Mouse (Mus musculus) midbrain, embryonic 11.5 days (tissue): ENCODE results near the gene Ccnl2. TPM values are rescaled to one million over a fixed set of nuclear protein-coding genes. Genes with fewer than 3 reads are reported as not detected.

ENCODE experiments used
- ATAC-seq: fragments of 200-750 bp; cut with Nextera tagmentation; 2 replicates; pipeline ENCODE4 v1.8.0; 2017; ENCODE audit warnings: moderate TSS enrichment, moderate library complexity; ENCODE audit not compliant: low FRiP score
- DNase-seq: peaks from one replicate; pipeline ENCODE4 v3.0.0; 2015; ENCODE audit warnings: low spot score; ENCODE audit errors: missing footprints
- H3K27ac ChIP-seq: fragments of 300-500 bp; sonication (generic); 2 replicates; pipeline ENCODE4 v1.5.1; 2014; ENCODE audit warnings: low read depth, low read length
- H3K27me3 ChIP-seq: fragments of 300-500 bp; sonication (generic); 2 replicates; pipeline ENCODE4 v1.6.1; 2014; ENCODE audit warnings: mild to moderate bottlenecking, low read length, moderate library complexity, mixed read lengths; ENCODE audit not compliant: control insufficient read depth, insufficient read depth
- H3K36me3 ChIP-seq: fragments of 300-500 bp; sonication (generic); 2 replicates; pipeline ENCODE4 v1.6.1; 2014; ENCODE audit warnings: mild to moderate bottlenecking, low read length, moderate library complexity, mixed read lengths; ENCODE audit not compliant: control insufficient read depth, insufficient read depth
- H3K4me1 ChIP-seq: fragments of 300-500 bp; sonication (generic); 2 replicates; pipeline ENCODE4 v1.6.1; 2014; ENCODE audit warnings: low read length; ENCODE audit not compliant: control insufficient read depth, insufficient read depth
- H3K4me2 ChIP-seq: fragments of 300-500 bp; sonication (generic); 2 replicates; pipeline ENCODE4 v1.6.1; 2014; ENCODE audit warnings: mild to moderate bottlenecking, moderate library complexity
- H3K4me3 ChIP-seq: fragments of 300-500 bp; sonication (generic); 2 replicates; pipeline ENCODE4 v1.5.1; 2014; ENCODE audit warnings: low read depth, low read length
- H3K9ac ChIP-seq: fragments of 300-500 bp; sonication (generic); 2 replicates; pipeline ENCODE4 v1.6.1; 2014; ENCODE audit warnings: low read length
- H3K9me3 ChIP-seq: fragments of 300-500 bp; sonication (generic); 2 replicates; pipeline ENCODE4 v1.6.1; 2016; ENCODE audit warnings: low read length; ENCODE audit not compliant: control insufficient read depth
- WGBS: fragments of 180-500 bp; shearing (Covaris S2); extraction: QIAGEN DNeasy Blood & Tissue Kit; methylation state at CpG from one replicate; pipeline ENCODE4 v1.1.7; 2014; 5-methylcytosine and 5-hydroxymethylcytosine counted together
- microRNA-seq: library from miRNA; unstranded; fragments of <30 nt; microRNA quantifications from one replicate; pipeline ENCODE4, GENCODE M21; 2017
- polyA plus RNA-seq: library from polyadenylated mRNA; unstranded; fragments of >200 nt; fragmentation: Nextera tagmentation; extraction: Ambion mirVana; gene quantifications from 2 replicates; pipeline ENCODE4 v1.2.1, GENCODE M21; 2014

Ccnl2 gene
- polyA plus RNA-seq, 1 experiment from 2014 or later: 146 TPM

GRCm38 (mm10) chr4:155863001-155863400 lies 50.7 kb downstream of the Ccnl2 start, which contains the start of gene Tas1r3:
TSS of gene Tas1r3 (minus strand) at chr4:155863362.
- Histone ChIP-seq H3K4me3 (no peak within 1 kb of the TSS), H3K4me2 (no peak within 1 kb of the TSS), H3K27ac (no peak within 1 kb of the TSS), H3K27me3 (no peaks in the 10 kb centered on the region), H3K4me1 (no peaks in the 10 kb centered on the region), H3K36me3 (peaks cover 9% of the 10 kb centered on the region; the same call in 1 of the 2 replicates), H3K9ac (no peak within 1 kb of the TSS), H3K9me3 (no peaks in the 10 kb centered on the region)
- ATAC-seq (no peak), DNase-seq (no peak)
- WGBS: 79% methylated on average over 5 of the region's 5 CpGs

GRCm38 (mm10) chr4:155868614-155869298 lies 56.5 kb downstream of the Ccnl2 start:
- 11% methylated on average over 22 of the region's 22 CpGs for WGBS
- Histone ChIP-seq H3K9ac (peak overlapping the region; percentile 88), H3K4me3 (peak overlapping the region; percentile 81), H3K27ac (no peak overlapping the region), H3K9me3 (no peaks in the 10 kb centered on the region), H3K36me3 (peaks cover 13% of the 10 kb centered on the region), H3K27me3 (no peaks in the 10 kb centered on the region), H3K4me2 (peak overlapping the region; percentile 98), H3K4me1 (peaks cover 11% of the 10 kb centered on the region)
- ATAC-seq (peak; percentile 1; the same call in 1 of the 2 replicates), DNase-seq (no peak)

GRCm38 (mm10) chr4:155869317-155870033 lies 57.2 kb downstream of the Ccnl2 start, which contains the start of the genes Cptp and Ints11:
TSS of gene Cptp (minus strand) at chr4:155869440.
TSS of gene Ints11 (plus strand) at chr4:155869546.
- Histone ChIP-seq H3K4me3 (peak within 1 kb of the TSS; percentile 81), H3K4me2 (peak within 1 kb of the TSS; percentile 98), H3K36me3 (peaks cover 13% of the 10 kb centered on the region), H3K9me3 (no peaks in the 10 kb centered on the region), H3K9ac (peak within 1 kb of the TSS; percentile 88), H3K4me1 (peaks cover 11% of the 10 kb centered on the region), H3K27me3 (no peaks in the 10 kb centered on the region), H3K27ac (peak within 1 kb of the TSS; percentile 35; the same call in 1 of the 2 replicates)
- peak; percentile 97 for ATAC-seq
- peak; percentile 99 for DNase-seq
- WGBS: under 1% methylated on average over 63 of the region's 63 CpGs

GRCm38 (mm10) chr4:155871404-155871803 lies 59.1 kb downstream of the Ccnl2 start:
- 95% methylated on average over 7 of the region's 7 CpGs for WGBS
- ATAC-seq (no peak), DNase-seq (no peak)
- Histone ChIP-seq H3K9me3 (no peaks in the 10 kb centered on the region), H3K4me1 (peaks cover 11% of the 10 kb centered on the region), H3K4me2 (no peak overlapping the region), H3K27me3 (no peaks in the 10 kb centered on the region), H3K36me3 (peaks cover 19% of the 10 kb centered on the region), H3K27ac (no peak overlapping the region), H3K4me3 (no peak overlapping the region), H3K9ac (no peak overlapping the region)

Small RNA genes lying within 50 kb of the gene (microRNA-seq; reads per million reads assigned to microRNA genes)
- gene Gm27743: not detected

Other genes starting within 250 kb of the Ccnl2 start
- gene Slc35e2, start 211.1 kb upstream of the Ccnl2 start, polyA plus RNA-seq: 18.0 and 18.1 TPM in 2 replicates
- 72.9 and 83.6 TPM in 2 replicates for gene Cdk11b, start 187.6 kb upstream of the Ccnl2 start, polyA plus RNA-seq
- gene Gm10563, start 167.1 kb upstream of the Ccnl2 start, polyA plus RNA-seq: not detected in 2 replicates
- 2.5 and 4.1 TPM in 2 replicates for gene Mmp23, start 159.1 kb upstream of the Ccnl2 start, polyA plus RNA-seq
- gene Mib2, start 143.3 kb upstream of the Ccnl2 start, polyA plus RNA-seq: 11.8 and 12.8 TPM in 2 replicates
- gene Fndc10, start 118.1 kb upstream of the Ccnl2 start, polyA plus RNA-seq: 1.3 and 1.5 TPM in 2 replicates
- gene Ssu72, start 107.7 kb upstream of the Ccnl2 start, polyA plus RNA-seq: 147 and 155 TPM in 2 replicates
- 0.69 and 0.96 TPM in 2 replicates for gene Tmem240, start 77.7 kb upstream of the Ccnl2 start, polyA plus RNA-seq
- gene Atad3a, start 51.4 kb upstream of the Ccnl2 start, polyA plus RNA-seq: 84.5 and 84.6 TPM in 2 replicates
- 9.1 and 9.9 TPM in 2 replicates for gene Vwa1, start 37.8 kb upstream of the Ccnl2 start, polyA plus RNA-seq
- 0.14 and 0.21 TPM in 2 replicates for gene Tmem88b, start 26.6 kb upstream of the Ccnl2 start, polyA plus RNA-seq
- gene Ankrd65, start 22.1 kb upstream of the Ccnl2 start, polyA plus RNA-seq: not detected in 2 replicates
- 225 and 243 TPM in 2 replicates for gene Mrpl20, start 9.6 kb upstream of the Ccnl2 start, polyA plus RNA-seq
- gene Aurkaip1, start 18.8 kb downstream of the Ccnl2 start, polyA plus RNA-seq: 113 and 128 TPM in 2 replicates
- gene Mxra8, start 27.2 kb downstream of the Ccnl2 start, polyA plus RNA-seq: 37.7 and 41.9 TPM in 2 replicates
- 8.6 and 10.7 TPM in 2 replicates for gene Dvl1, start 34.9 kb downstream of the Ccnl2 start, polyA plus RNA-seq
- gene Tas1r3, start 50.9 kb downstream of the Ccnl2 start, polyA plus RNA-seq: 0.34 and 0.59 TPM in 2 replicates
- 24.7 and 24.8 TPM in 2 replicates for gene Cptp, start 57.0 kb downstream of the Ccnl2 start, polyA plus RNA-seq
- gene Ints11, start 57.1 kb downstream of the Ccnl2 start, polyA plus RNA-seq: 102 and 103 TPM in 2 replicates
- gene Pusl1, start 79.3 kb downstream of the Ccnl2 start, polyA plus RNA-seq: 37.2 and 39.4 TPM in 2 replicates
- gene Acap3, start 79.3 kb downstream of the Ccnl2 start, polyA plus RNA-seq: 25.6 and 27.5 TPM in 2 replicates
- 148 and 158 TPM in 2 replicates for gene Ube2j2, start 131.3 kb downstream of the Ccnl2 start, polyA plus RNA-seq
- gene C1qtnf12, start 149.8 kb downstream of the Ccnl2 start, polyA plus RNA-seq: 19.8 and 20.4 TPM in 2 replicates
- 17.2 and 18.8 TPM in 2 replicates for gene B3galt6, start 180.2 kb downstream of the Ccnl2 start, polyA plus RNA-seq
- 130 and 136 TPM in 2 replicates for gene Sdf4, start 180.4 kb downstream of the Ccnl2 start, polyA plus RNA-seq
- 0.41 and 1.1 TPM in 2 replicates for gene Tnfrsf4, start 201.4 kb downstream of the Ccnl2 start, polyA plus RNA-seq
- gene Tnfrsf18, start 213.7 kb downstream of the Ccnl2 start, polyA plus RNA-seq: 0.58 and 0.87 TPM in 2 replicates
- 0.15 TPM in 1 of 2 replicates, not detected in the other for gene Ttll10, start 246.9 kb downstream of the Ccnl2 start, polyA plus RNA-seq